Mouse (Mus musculus) embryo, embryonic 11.5 days (tissue): ENCODE data around the gene Glod4.

Experiments
- DNase-seq: peaks from one replicate; pipeline ENCODE4 v3.0.0-alpha.2; 2012; ENCODE audit warnings: low read depth, low spot score

Gene Glod4

GRCm38 (mm10) chr11:76146187-76147010, 97.1 kb downstream of the Glod4 start:
- DNase-seq: no peak

GRCm38 (mm10) chr11:76145169-76145568, 98.4 kb downstream of the Glod4 start:
- DNase-seq: no peak

- DNase-seq: no peak
These were observed 99.1 kb downstream of the Glod4 start for GRCm38 (mm10) chr11:76144386-76144785.

GRCm38 (mm10) chr11:76137996-76138395, 105.5 kb downstream of the Glod4 start:
- DNase-seq: no peak

GRCm38 (mm10) chr11:76135641-76136437, 107.7 kb downstream of the Glod4 start:
- no peak for DNase-seq

GRCm38 (mm10) chr11:76130859-76131258, 112.7 kb downstream of the Glod4 start:
- no peak for DNase-seq

- DNase-seq: no peak
These were observed 118.1 kb downstream of the Glod4 start for GRCm38 (mm10) chr11:76125386-76125785.

- no peak for DNase-seq
These were observed 120.0 kb downstream of the Glod4 start for GRCm38 (mm10) chr11:76123517-76123916.

GRCm38 (mm10) chr11:76122571-76122970, 121.0 kb downstream of the Glod4 start:
- no peak for DNase-seq

- no peak for DNase-seq
These were observed 122.4 kb downstream of the Glod4 start for GRCm38 (mm10) chr11:76121086-76121485.

- no peak for DNase-seq
These were observed 123.1 kb downstream of the Glod4 start for GRCm38 (mm10) chr11:76120407-76120901.

- DNase-seq: no peak
These were observed 133.1 kb downstream of the Glod4 start for GRCm38 (mm10) chr11:76110416-76110815.

GRCm38 (mm10) chr11:76106551-76107496, 136.7 kb downstream of the Glod4 start:
- DNase-seq: no peak

- DNase-seq: no peak
These were observed 142.4 kb downstream of the Glod4 start for GRCm38 (mm10) chr11:76101154-76101553.

- no peak for DNase-seq
These were observed 144.1 kb downstream of the Glod4 start for GRCm38 (mm10) chr11:76099193-76099975.

GRCm38 (mm10) chr11:76093610-76094009, 149.9 kb downstream of the Glod4 start:
- DNase-seq: no peak

- DNase-seq: no peak
These were observed 153.7 kb downstream of the Glod4 start for GRCm38 (mm10) chr11:76089776-76090175.

GRCm38 (mm10) chr11:76088506-76088905, 155.0 kb downstream of the Glod4 start:
- no peak for DNase-seq

- DNase-seq: no peak
These were observed 157.5 kb downstream of the Glod4 start for GRCm38 (mm10) chr11:76085898-76086591.

- no peak for DNase-seq
These were observed 158.6 kb downstream of the Glod4 start for GRCm38 (mm10) chr11:76084943-76085342.
